Mouse (Mus musculus): ENCODE data around the gene Zdhhc20.
"Not testable (repeated sequence)": the region's sequence is repeated elsewhere in the genome, so short reads cannot be mapped to it uniquely, and the experiment has no call there.

Gene Zdhhc20

DNA sequence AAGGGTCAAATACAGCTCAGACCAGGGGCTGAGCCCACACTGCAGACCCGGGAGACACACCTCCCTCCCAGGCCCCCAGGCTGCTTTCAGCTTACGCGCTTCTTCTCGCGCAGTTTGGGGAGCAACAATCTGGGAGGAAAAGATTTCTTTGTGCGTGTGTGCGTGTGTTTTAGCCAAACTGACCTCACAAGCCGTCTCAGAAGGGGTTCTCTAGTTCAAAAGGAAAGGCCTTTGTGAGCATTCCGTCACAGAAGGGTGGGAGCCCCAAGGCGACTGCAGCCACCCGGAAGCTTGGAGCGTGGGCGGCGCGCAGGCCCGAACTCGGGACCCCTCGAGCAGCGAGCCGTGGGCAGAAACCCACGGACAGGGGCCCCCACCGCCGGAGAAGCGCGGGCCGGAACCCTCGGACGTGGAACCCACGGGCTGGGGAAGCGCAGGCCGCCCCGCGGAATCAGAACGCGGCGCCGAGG, 500 bp downstream of the Zdhhc20 start:
- DNase-seq, result peak; percentile 58

DNA sequence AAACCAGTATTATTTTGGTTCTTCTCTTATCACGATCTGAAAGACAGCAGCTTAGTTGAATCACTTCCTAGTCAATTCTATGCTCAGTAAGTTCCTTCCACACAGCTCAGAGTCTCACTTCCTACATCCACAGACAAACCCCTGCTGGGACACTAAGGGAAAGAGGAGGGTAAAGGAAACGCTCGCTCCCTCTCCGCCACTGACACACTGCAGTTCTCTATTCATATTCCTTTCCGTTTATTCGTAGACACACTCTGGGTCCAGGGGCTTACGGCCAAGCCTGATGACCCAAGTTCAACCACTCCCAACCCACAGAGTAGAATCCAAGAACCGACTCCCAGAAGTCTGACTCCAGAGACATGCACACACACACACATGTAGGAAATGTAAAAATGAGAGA, 2.9 kb downstream of the Zdhhc20 start:
- peak; percentile 45 for DNase-seq

DNA sequence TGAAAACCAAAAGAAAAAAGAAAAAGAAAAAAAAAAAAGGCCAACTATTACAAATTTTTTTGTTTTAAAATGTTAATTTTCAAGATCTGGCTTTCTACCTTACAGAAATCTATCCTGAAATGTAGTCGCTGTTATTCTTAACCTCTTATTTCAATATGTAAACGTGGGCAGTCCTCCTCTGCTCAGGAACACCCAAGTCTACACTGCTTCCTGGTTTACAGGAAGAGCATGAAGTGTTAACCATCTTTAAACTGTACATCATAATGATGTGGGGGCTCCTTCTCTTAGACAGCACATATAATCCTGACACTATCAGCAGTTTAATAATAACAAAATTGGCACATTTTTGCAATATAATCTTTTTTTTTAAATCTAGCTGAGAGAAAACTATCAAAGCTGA, 4.0 kb downstream of the Zdhhc20 start:
- no peak for DNase-seq

DNA sequence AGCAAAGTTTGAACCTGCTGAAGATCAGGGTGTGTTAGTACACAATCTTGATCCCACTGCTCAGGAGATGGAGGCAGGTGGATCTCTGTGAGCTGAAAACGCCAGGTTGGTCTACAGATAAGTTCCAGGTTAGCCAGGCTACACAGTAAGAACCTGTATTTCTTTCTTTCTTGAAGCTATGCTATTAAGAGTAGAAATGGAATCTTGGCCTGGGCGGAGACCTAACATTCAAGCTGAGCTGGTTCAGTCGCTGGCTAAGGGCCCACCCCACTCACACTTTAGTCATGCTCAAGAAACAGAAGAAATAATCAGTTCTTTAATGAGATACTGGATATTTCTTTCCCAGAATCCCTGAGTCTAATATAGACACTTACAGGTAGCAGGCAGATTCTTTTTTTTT, 6.7 kb downstream of the Zdhhc20 start:
- DNase-seq, result peak; percentile 24

DNA sequence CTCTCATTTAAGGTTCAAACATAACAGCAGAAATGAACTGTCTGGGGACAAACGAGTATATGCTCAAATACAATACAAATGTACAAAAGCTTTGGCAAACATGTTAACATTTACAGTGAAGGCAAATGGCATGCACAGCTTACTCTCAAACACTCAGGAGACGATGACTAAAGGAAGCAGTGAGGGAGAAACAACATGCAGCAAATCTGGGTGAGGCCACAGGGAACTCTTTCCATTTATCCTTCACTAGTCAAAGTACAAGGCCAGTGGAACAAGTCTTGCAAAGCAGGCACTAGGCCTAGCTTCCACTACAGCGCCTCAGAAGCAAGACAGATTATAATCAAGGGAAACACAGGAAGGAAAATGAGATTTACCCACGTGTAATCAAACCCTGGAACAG, 7.4 kb downstream of the Zdhhc20 start:
- no peak for DNase-seq

DNA sequence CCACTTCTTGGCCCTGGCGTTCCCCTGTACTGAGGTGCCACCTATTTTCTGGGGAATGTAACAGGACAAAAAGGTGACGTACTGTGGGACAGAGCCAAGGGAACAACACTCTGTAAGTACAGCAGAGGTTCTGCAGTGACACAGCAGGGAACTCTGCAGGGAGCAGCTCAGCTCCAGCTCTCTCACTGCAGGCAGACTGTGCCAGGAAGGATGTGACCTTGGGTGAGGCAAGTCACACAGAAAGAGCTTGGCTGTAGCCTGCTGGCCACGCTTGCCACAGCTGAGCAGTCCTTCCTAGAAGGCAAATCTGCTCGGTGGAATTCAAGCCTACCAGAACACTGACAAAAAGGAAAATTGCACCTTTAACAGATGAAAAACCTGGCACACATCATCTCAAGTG, 8.3 kb downstream of the Zdhhc20 start:
- DNase-seq, result peak; percentile 71

DNA sequence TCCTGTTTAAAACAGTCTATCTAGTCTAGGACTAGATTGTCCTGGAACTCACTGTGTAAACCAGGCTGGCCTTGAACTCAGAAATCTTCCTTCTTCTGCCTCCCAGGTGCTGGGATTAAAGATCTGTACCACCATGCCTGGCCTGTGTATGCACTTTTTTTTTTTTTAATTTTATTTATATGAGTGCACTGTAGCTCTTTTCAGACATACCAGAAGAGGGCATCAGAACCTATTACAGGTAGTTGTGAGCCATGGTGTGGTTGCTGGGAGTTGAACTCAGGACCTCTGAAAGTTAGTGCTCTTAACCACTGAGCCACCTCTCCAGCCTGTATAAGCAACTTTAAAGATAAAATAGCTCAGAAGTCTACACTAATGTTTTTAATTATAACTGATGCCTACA, 9.0 kb downstream of the Zdhhc20 start:
- no peak for DNase-seq

DNA sequence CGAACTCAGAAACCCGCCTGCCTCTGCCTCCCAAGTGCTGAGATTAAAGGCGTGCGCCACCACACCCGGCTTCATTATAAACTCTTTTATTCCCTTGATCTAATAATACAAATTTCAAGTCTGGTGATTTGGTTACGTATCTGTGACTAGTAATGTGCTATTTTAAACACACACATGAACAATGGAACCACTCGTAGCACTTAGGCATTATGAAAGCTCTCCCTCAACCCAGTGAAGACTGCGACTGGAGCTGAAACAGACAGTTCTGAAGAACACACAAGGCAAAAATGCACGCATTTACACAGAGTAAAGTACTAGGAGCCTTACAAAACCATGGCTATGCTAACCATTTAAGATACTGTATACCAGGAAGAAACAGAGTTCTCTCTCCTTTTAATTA, 12.2 kb downstream of the Zdhhc20 start:
- no peak for DNase-seq

DNA sequence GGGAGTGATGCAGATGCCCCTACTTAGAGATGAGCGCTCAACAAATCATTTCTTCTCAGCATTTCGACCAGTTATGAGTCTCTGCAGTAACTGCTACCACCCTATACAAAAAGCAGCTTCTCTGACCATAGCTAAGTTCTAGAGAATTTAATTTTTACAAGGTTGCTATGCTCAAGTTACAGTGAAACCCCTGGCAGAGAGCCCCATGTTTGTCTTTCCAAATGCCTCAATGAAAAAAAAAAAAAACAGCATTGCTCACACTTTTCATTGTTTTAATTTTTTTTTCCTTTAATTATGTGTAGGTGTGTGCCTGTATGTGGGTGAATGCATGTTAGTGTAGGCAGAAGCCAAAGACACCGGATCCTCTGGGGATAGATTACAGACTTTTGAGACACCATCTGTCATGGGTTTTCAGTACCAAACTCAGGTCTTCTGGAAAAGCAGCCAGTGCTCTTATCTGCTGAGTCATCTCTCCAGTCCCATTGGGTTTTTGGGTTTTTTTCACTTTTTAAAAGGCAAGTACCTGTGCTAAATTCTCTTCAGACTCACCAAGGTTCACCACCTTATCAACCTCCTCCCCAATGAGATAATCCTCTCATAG, 23.3 kb downstream of the Zdhhc20 start:
- no peak for DNase-seq

DNA sequence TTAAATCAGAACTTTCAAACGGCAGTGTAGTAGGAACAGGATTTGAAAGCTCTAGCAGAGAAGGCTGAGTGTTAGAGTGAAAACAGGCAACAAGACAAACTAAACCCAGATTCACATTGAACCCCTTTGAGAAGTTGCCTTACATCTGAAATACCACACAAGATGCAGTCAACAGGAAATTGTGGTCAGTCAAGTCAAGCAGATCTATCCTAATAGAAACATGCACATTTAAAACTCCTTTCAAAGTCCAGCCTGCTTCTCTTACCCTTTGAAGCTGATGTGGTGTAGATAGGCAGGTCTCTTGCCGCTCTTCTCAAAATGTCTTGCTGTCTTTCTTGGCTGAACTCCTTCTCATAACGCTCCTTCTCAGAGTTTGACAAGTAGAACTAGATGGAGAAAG, 24.8 kb downstream of the Zdhhc20 start:
- DNase-seq, result no peak

DNA sequence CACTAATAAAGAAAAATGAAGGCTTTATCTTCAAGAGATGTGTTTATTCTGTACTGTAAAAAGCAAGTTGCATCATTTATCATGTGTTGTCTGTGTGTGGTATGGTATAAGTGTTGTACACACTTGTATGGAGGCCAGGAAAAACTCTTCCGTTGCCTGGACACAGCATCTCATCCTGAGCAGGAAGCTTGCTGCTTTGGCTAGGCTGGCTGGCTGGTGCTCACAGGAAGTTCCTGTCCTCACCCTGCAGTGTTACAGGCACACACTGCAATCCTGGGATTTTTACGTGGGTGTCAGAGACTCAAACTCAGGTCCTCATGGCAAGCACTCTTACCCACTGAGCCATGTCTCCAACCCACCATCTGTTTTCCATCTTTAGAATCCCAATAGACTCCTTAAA, 26.9 kb downstream of the Zdhhc20 start:
- DNase-seq, result no peak

DNA sequence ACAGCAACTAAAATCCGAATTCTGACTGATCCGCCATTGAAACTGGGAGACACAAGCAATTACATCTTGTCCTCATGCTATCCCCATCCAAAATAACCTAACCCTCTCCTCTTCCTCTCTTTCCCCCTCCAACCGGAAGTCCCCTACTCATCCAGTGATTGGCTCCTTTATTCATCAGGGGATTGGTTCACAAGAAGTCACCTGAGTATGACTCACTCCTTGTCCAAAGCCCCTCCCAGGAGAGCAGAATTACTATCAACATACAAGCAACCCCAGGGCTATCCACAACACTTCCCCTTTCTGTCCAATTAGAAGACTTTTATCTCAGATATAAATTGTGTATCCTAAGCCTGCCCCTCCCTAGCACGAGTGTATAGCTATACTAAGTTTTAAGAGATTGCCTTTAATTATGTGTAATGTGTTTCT, 28.1 kb downstream of the Zdhhc20 start:
- DNase-seq, result no peak

DNA sequence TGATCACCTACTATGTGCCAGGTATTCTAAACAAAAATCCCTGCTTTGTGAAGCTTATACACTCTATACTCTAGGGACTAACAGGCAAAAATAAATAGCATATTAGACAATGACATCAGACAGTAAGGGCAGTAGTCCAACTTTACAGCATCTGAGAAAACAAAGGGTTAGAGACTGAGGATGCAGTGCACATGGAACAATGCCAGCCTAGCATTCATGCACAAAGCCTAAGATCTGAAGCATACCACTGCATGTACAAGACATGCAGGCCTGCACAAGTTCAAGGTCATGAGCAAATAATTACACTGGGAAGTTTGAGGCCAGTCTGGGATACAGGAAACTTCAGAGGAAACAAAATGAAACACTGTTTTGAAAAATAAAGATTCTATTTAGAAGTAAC, 30.6 kb downstream of the Zdhhc20 start:
- peak; percentile 44 for DNase-seq

DNA sequence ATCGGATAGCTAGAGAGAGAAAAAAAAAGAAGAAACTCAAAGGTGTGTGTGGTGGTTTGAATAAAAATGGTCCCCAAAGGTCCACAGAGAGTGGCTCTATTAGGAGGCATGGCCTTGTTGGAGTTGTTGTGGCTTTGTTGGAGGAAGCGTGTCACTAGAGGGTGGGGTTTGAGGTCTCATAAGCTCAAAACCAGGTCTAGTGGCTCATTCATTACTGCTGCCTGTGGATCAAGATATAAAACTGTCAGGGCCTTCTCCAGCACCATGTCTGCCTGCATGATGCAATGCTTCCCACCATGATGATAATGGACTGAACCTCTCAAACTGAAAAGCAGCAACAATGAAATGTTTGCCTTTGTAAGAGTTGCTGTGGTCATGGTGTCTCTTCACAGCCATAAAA, 31.5 kb downstream of the Zdhhc20 start:
- no peak for DNase-seq

DNA sequence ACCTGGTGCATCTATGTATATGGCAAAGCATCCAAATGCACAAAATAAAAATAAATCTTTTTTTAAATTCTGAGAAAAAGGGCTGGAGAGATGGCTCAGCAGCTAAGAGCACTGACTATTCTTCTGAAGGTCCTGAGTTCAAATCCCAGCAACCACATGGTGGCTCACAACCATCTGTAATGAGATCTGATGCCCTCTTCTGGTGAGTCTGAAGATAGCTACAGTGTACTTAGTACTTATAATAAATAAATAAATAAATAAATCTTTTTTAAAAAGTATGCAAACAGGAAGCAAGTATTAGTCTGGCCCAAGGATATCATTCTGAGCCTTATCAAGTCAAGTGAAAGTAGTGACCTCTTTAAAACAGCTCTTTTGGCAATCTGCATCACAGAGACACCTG, 34.0 kb downstream of the Zdhhc20 start:
- not testable (repeated sequence) for DNase-seq

DNA sequence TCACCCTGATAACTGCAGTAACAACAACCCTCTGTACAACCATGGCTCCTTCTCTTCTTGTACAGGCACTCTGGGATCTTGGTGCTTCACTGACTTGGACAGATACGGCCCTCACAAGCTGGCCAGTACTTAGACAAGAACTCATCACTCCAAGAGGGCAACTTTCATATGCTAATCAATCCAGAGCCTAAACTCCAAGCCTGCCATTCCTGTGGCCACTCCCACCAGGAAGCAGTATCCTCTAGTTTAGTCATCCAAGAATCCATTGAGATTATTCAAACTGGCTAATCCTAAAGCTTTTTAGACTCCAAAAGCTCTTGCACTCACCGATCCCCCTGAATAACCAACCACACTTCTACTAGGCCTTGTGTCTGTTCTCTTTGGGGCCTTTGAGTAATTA, 37.1 kb downstream of the Zdhhc20 start:
- DNase-seq, result no peak

DNA sequence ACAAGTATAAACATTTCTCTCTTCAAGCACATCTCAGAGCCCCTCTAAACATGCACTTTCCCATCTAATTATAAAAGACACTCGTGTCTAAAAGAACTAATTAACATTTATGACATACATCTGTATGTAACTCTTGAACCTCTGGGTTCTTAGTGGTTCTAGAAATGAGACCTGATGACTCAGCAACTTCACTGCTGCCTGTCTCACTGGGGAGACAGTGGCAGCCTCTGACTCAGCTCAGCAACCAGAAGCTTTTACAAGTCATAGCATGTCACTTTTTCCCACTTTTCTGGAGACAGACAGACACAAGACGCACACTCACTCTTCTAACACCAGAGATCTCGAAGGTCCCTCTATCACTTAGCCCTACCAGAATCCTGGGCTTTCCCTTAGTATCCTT, 39.7 kb downstream of the Zdhhc20 start:
- DNase-seq, result no peak

DNA sequence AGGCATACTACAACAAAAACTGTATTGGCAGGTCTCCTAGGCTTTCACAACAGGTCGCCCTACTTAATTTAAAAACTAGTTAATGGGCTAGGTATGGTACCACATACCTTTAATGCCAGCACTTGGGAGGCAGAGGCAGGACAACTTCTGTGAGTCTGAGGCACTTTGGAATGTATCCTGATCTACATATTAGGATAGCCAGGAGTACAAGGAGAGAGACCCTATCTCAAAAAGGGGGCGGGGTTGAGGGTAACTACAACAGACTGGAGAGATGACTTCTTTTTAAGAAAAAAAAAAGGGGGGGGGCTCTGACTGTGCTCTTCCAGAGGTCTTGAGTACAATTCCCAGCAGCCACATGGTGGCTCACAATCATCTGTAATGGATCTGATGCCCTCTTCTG, 41.4 kb downstream of the Zdhhc20 start:
- no peak for DNase-seq

DNA sequence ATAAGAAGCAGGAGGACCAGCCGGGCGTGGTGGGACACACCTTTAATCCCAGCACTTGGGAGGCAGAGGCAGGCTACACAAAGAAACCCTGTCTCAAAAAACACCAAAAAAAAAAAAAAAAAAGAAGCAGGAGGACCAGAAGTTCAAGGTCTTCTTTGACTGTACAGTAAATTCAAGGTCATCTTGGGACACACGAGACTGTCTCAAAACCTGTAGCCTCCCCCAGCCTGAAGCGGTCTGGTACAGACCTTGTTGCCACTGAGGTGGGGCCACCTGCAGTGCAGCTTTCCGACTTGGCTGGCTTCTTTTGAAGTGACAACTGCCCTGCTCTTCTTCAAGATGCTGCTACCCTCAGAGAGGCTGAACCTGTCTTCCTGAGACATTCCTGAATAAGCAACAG, 42.0 kb downstream of the Zdhhc20 start:
- DNase-seq, result not testable (repeated sequence)

DNA sequence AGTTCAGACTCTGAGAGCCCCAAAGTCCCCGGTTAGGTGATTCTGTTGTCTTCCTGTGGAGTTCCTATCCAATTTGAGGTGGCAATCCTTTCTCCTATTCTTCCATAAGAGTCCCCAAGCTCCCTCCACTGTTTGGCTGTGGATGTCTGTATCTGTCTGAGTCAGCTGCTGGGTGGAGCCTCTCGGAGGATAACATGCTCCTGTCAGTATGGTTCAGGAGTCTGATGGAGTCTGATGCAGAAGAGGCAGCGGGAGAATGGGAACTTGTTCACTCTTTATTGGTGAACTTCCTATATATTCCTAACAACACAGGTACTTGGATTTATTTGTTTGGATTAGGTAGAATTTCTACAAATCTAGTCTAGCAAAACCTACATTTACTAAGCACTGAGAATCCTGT, 45.5 kb downstream of the Zdhhc20 start:
- no peak for DNase-seq

DNA sequence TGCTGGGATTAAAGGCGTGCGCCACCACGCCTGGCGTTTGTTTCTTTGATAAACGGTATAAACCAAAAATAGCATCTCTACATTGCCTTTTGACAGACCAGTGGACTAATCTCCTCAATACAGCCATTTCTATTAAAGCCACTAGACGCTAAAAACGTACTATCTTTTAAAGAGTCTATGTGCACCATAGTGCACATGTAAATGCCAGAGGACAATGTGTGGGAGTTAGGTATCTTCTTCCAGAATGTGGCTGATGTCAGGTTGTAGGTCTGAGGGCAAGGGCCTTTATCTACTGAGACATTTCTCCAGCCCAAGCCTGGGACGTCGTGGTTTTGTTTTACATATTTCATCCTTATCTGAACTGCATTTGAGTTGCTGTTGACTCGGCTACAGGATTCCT, 54.9 kb downstream of the Zdhhc20 start:
- no peak for DNase-seq

DNA sequence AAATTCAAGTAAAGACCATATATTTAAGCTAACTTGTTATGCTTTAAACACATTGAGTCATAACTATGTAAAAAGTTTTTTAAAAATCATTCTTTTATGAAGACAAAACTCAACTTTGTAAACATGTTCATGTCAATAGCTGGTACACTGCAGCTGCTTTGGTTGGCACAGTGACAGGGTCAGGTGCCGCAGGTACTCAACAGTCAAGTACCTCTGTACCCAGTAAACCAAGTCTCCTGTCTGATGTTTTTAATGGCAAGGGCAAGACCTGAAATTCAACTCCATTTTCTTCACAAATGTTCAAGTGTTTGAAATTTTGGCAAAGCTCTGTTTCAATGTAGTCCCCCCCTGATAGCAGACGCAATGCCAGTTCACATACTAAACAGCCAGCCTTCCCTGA, 56.5 kb downstream of the Zdhhc20 start:
- DNase-seq, result no peak

DNA sequence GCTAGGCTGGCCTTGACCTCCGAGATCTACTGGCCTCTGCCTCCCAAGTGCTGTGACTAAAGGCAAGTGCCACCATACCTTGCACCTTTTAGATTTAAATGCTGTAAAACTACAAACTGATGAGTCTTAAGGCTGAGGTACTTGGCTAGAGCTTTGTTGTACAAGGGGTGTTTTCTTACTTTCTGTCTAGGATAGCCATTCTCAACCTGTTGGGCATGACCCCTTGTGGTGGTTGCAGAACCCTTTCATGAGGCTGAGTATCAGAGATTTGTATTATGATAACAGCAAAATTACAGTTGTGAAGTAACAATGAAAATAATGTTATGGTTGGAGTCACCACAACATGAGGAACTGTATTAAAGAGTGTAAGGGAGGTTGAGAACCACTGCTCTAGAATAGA, 62.8 kb downstream of the Zdhhc20 start:
- no peak for DNase-seq

DNA sequence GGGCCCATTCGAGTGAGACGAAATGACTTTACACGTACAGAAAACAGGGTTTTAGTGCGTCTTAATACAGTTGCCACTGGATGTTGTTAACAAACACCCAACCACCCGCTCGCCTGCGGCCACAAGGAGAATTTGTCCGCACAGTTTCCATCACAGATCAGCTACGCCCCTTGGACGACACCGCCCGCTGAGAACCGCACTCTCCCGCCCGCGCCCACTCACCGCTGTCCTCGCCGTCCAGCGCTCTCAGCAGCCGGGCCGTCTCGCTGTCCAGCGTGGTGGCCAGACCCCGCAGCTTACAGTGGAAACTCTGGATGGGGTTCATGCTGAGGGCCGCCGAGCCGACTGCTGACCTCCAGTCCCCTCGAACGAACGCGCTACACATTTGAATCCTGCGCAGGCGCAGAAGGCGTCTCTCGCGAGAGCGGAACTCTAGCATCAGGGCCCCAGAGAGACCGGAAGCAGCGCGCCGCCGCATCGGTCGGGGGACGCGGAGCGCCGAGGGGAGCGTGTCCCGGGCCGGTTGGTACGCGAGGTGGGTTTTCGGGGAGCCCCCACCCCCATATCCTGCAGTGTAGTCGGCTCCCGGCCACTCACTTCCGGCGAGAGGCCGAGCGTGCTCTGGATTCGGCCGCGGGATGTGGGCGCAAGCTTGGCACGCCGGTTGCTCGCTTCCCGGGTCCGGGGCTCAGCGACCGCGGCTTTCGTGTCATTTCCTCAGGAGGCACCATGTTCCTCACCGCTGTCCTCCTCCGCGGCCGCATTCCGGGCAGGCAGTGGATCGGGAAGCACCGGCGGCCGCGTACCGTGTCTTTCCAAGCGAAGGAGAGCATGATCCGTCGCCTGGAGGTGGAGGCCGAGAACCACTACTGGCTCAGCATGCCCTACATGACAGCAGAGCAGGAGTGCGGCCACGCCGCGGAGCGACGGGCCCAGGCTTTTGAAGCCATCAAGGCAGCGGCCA, 64.0 kb downstream of the Zdhhc20 start, which contains the start of the genes Ska3 and Mrpl57:
TSS of gene Ska3 (minus strand) at position 398 of the 964 bp plus-strand sequence.
TSS of gene Mrpl57 (plus strand) at position 447 of the 964 bp plus-strand sequence.
- peak; percentile 96 for DNase-seq
